Mouse (Mus musculus) hindbrain, embryonic 11.5 days (tissue): ENCODE measurements at regions not wholly inside any gene's neighbourhood (a gene's known extent, or its start where the extent isn't known, plus 50 kb on each side); places are given as distances from the start of the nearest gene placed in this dataset.
A peak's percentile ranks its signal among the peaks of the same experiment; 100 is the strongest.

Experiments used
- ATAC-seq: fragments of 200-750 bp; cut with Nextera tagmentation; 2 replicates; pipeline ENCODE4 v1.8.0; 2017; ENCODE audit warnings: mild to moderate bottlenecking, moderate TSS enrichment, moderate library complexity; ENCODE audit not compliant: low FRiP score
- DNase-seq: peaks from one replicate; pipeline ENCODE4 v3.0.0-alpha.2; 2015; ENCODE audit warnings: low spot score
- H3K27ac ChIP-seq: fragments of 300-500 bp; sonication (generic); 2 replicates; pipeline ENCODE4 v1.5.1; 2014; ENCODE audit warnings: mild to moderate bottlenecking, low read depth, low read length
- H3K27me3 ChIP-seq: fragments of 300-500 bp; sonication (generic); 2 replicates; pipeline ENCODE4 v1.6.1; 2014; ENCODE audit warnings: mild to moderate bottlenecking, low read length, moderate library complexity, mixed read lengths; ENCODE audit not compliant: control insufficient read depth, insufficient read depth
- H3K36me3 ChIP-seq: fragments of 300-500 bp; sonication (generic); 2 replicates; pipeline ENCODE4 v1.6.1; 2014; ENCODE audit warnings: mild to moderate bottlenecking, low read length, moderate library complexity, mixed read lengths; ENCODE audit not compliant: control insufficient read depth, insufficient read depth
- H3K4me1 ChIP-seq: fragments of 300-500 bp; sonication (generic); replicated peaks from 2 replicates; pipeline ENCODE4 v1.6.1; 2014; ENCODE audit warnings: low read length, mixed read lengths; ENCODE audit not compliant: control insufficient read depth, insufficient read depth
- H3K4me2 ChIP-seq: fragments of 300-500 bp; sonication (generic); replicated peaks from 2 replicates; pipeline ENCODE4 v1.6.1; 2014; ENCODE audit warnings: mild to moderate bottlenecking, low read depth, low read length
- H3K4me3 ChIP-seq: fragments of 300-500 bp; sonication (generic); 2 replicates; pipeline ENCODE4 v1.5.1; 2014; ENCODE audit warnings: low read depth, low read length
- H3K9ac ChIP-seq: fragments of 300-500 bp; sonication (generic); 2 replicates; pipeline ENCODE4 v1.6.1; 2014; ENCODE audit warnings: low read depth, low read length
- H3K9me3 ChIP-seq: fragments of 300-500 bp; sonication (generic); 2 replicates; pipeline ENCODE4 v1.6.1; 2016; ENCODE audit warnings: low read length; ENCODE audit not compliant: control insufficient read depth
- WGBS: fragments of 180-500 bp; shearing (Covaris S2); extraction: QIAGEN DNeasy Blood & Tissue Kit; methylation state at CpG from one replicate; pipeline ENCODE4 v1.1.7; 2014; 5-methylcytosine and 5-hydroxymethylcytosine counted together

- peaks cover 4% of the 10 kb centered on the region; the same call in 1 of the 2 replicates for H3K36me3 ChIP-seq
- H3K4me3 ChIP-seq = no peak overlapping the region
- no peaks in the 10 kb centered on the region for H3K9me3 ChIP-seq
- H3K27ac ChIP-seq = no peak overlapping the region
- no peak overlapping the region for H3K4me2 ChIP-seq
- 0 out of 2 replicates have a peak, but pooled peaks cover 2% of the 10 kb centered on the region for H3K4me1 ChIP-seq
- no peaks in the 10 kb centered on the region for H3K27me3 ChIP-seq
- H3K9ac ChIP-seq = no peak overlapping the region
- DNase-seq = no peak
- WGBS = 87% methylated on average over 11 of the region's 11 CpGs
- no peak for ATAC-seq
These were observed 322.3 kb upstream of the Smim15 start for GRCm38 (mm10) chr13:107721901-107722300.

DNA sequence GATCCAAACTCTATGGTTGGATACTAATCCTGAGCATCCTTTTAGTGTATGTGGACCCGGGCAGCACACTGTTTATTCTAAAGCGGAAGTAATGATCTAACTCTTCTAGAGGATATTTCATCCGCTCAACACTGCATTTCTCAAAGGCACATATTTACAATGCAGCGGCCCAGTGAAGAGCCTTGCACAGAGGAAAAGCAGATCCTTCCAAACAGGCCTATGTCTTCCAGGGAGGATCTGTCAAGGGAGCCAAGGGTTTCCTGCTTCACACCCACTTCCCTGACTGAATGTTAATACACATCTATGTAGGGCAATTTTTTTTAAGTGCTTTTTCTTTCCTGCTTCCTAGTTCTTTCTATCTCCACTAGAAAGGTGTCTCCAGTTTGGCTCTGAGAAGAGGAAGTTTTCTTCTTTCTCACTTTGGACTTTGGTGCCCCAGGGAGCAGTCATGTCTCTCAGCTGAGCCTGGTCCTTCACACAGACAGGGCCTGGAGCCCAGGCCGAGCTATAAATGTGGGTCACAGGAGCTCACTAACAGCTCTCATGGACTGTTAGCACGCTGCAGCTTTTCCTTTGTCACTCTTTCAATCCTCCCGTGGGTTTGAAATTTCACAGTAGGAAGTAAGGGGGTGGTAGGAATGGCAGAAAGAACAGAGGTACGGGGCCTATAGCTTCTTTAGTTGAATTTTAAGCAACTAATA, 323.2 kb upstream of the Smim15 start:
- WGBS = 85% methylated on average over 8 of the region's 8 CpGs
- no peak overlapping the region for H3K4me3 ChIP-seq
- no peak for DNase-seq
- H3K4me2 ChIP-seq = no peak overlapping the region
- H3K36me3 ChIP-seq = no peaks in the 10 kb centered on the region
- H3K9ac ChIP-seq = no peak overlapping the region
- no peaks in the 10 kb centered on the region for H3K9me3 ChIP-seq
- H3K27ac ChIP-seq = no peak overlapping the region
- ATAC-seq = no peak
- H3K27me3 ChIP-seq = no peaks in the 10 kb centered on the region
- 0 out of 2 replicates have a peak, but pooled peaks cover 2% of the 10 kb centered on the region for H3K4me1 ChIP-seq

DNA sequence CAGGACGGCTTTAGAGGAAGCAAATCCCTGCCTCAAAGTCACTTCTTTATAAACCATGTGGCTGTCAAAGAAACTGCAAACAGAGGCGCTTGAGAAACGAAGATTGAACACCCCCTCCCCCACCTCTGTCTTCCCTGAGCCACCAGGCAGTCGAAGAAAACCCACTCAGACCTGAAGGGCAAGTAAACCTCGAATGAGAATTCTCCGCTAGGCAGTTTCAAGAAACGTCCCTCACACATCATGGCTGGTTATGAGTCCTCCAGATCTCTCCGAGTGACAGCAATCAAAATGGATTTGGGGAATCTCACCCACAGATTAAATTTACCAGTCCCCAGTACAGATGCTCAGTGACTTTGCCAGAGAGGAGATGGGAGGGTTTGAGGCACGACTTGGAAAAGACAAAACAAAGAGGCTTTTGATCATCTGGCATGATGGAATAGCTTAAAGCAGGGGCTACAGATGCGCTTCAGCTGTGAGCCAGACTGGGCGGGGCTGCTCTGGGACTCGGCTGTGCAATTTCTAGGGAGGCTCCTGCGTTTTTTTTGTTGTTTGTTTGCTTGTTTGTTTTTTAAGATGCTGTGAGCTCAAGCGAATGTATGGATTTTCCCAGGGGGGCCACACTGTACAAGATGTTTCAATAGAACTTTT, 325.1 kb upstream of the Smim15 start:
- ATAC-seq (peak; percentile 57), DNase-seq (peak; percentile 26)
- Histone ChIP-seq H3K4me1 (0 out of 2 replicates have a peak, but pooled peaks cover 2% of the 10 kb centered on the region), H3K4me2 (no peak overlapping the region), H3K9me3 (no peaks in the 10 kb centered on the region), H3K9ac (no peak overlapping the region), H3K27me3 (no peaks in the 10 kb centered on the region), H3K27ac (no peak overlapping the region), H3K36me3 (no peaks in the 10 kb centered on the region), H3K4me3 (no peak overlapping the region)
- WGBS = 43% methylated on average over 14 of the region's 14 CpGs

GRCm38 (mm10) chr13:107715616-107716015, 328.6 kb upstream of the Smim15 start:
- WGBS = 95% methylated on average over 4 of the region's 4 CpGs

GRCm38 (mm10) chr13:107714001-107714400, 330.2 kb upstream of the Smim15 start:
- Histone ChIP-seq H3K4me1 (no peaks in the 10 kb centered on the region), H3K27ac (no peak overlapping the region), H3K4me3 (no peak overlapping the region), H3K9me3 (no peaks in the 10 kb centered on the region), H3K27me3 (no peaks in the 10 kb centered on the region), H3K36me3 (no peaks in the 10 kb centered on the region), H3K9ac (no peak overlapping the region), H3K4me2 (no peak overlapping the region)
- 90% methylated on average over 1 of the region's 1 CpGs for WGBS
- no peak for DNase-seq
- no peak for ATAC-seq

More at GRCm38 (mm10) chr13:107715616-107716015, 328.6 kb upstream of the Smim15 start:
- no peak for ATAC-seq
- Histone ChIP-seq H3K4me2 (no peak overlapping the region), H3K4me1 (0 out of 2 replicates have a peak, but pooled peaks cover 2% of the 10 kb centered on the region), H3K9ac (no peak overlapping the region), H3K27me3 (no peaks in the 10 kb centered on the region), H3K36me3 (no peaks in the 10 kb centered on the region), H3K4me3 (no peak overlapping the region), H3K27ac (no peak overlapping the region), H3K9me3 (no peaks in the 10 kb centered on the region)
- DNase-seq = no peak

- 87% methylated on average over 4 of the region's 4 CpGs for WGBS
- Histone ChIP-seq H3K27me3 (no peaks in the 10 kb centered on the region), H3K9ac (no peak overlapping the region), H3K4me3 (no peak overlapping the region), H3K27ac (no peak overlapping the region), H3K9me3 (no peaks in the 10 kb centered on the region), H3K36me3 (no peaks in the 10 kb centered on the region), H3K4me2 (no peak overlapping the region), H3K4me1 (no peaks in the 10 kb centered on the region)
- ATAC-seq = no peak
- no peak for DNase-seq
These were observed 332.8 kb upstream of the Smim15 start for GRCm38 (mm10) chr13:107711341-107711994.

DNA sequence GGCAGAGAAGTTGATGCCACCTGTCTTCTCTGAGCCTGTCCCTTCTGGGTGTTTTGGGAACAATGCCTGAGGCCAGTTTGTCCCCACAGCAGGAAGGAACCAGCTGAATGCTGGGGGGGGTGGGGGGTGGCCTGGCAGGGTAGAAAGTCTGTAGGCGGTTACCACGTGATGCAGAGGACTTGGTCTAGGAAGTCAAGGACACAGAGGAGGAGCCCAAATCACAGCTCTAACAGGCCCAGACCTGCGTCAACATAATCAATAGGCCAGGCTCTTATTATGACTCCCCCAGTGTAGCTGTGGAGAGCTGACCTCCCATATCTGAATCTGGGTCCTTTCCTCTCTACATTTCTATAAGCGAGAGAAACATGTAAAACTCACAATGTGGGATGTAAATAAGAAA, 333.9 kb upstream of the Smim15 start:
- Histone ChIP-seq H3K27ac (no peak overlapping the region), H3K4me1 (no peaks in the 10 kb centered on the region), H3K27me3 (no peaks in the 10 kb centered on the region), H3K9ac (no peak overlapping the region), H3K9me3 (no peaks in the 10 kb centered on the region), H3K36me3 (no peaks in the 10 kb centered on the region), H3K4me3 (no peak overlapping the region), H3K4me2 (no peak overlapping the region)
- 80% methylated on average over 4 of the region's 4 CpGs for WGBS
- ATAC-seq (no peak), DNase-seq (no peak)

- no peak overlapping the region for H3K4me2 ChIP-seq
- H3K27ac ChIP-seq = no peak overlapping the region
- ATAC-seq (no peak), DNase-seq (no peak)
- H3K4me3 ChIP-seq = no peak overlapping the region
- no peaks in the 10 kb centered on the region for H3K4me1 ChIP-seq
- 71% methylated on average over 2 of the region's 2 CpGs for WGBS
- H3K9me3 ChIP-seq = no peaks in the 10 kb centered on the region
- H3K27me3 ChIP-seq = no peaks in the 10 kb centered on the region
- no peaks in the 10 kb centered on the region for H3K36me3 ChIP-seq
- no peak overlapping the region for H3K9ac ChIP-seq
These were observed 334.4 kb upstream of the Smim15 start for GRCm38 (mm10) chr13:107709828-107710227.
